Mouse (Mus musculus) lung, postnatal 0 days (tissue): ENCODE data around the gene Nudt19. TPM values are rescaled to one million over a fixed set of nuclear protein-coding genes. Genes with fewer than 3 reads are reported as not detected.

Experiments used
- ATAC-seq: fragments of 200-750 bp; cut with Nextera tagmentation; 2 replicates; pipeline ENCODE4 v1.8.0; 2017; ENCODE audit warnings: moderate library complexity
- DNase-seq: peaks from one replicate; pipeline ENCODE4 v3.0.0-alpha.2; 2016; ENCODE audit warnings: low spot score
- H3K27ac ChIP-seq: fragments of 300-500 bp; sonication (generic); 2 replicates; pipeline ENCODE4 v1.5.1; 2014; ENCODE audit warnings: antibody characterized with exemption, mild to moderate bottlenecking, low read length, mixed read lengths
- H3K27me3 ChIP-seq: fragments of 300-500 bp; sonication (generic); replicated peaks from 2 replicates; pipeline ENCODE4 v1.6.1; 2014; ENCODE audit warnings: low read length, mixed read lengths; ENCODE audit not compliant: insufficient read depth
- H3K36me3 ChIP-seq: fragments of 300-500 bp; sonication (generic); 2 replicates; pipeline ENCODE4 v1.6.1; 2014; ENCODE audit warnings: low read length, mixed read lengths; ENCODE audit not compliant: insufficient read depth
- H3K4me1 ChIP-seq: fragments of 300-500 bp; sonication (generic); 2 replicates; pipeline ENCODE4 v1.6.1; 2014; ENCODE audit warnings: antibody characterized with exemption, low read depth, low read length, mixed read lengths; ENCODE audit not compliant: insufficient read depth
- H3K4me2 ChIP-seq: fragments of 300-500 bp; sonication (generic); replicated peaks from 2 replicates; pipeline ENCODE4 v1.6.1; 2014; ENCODE audit warnings: low read depth, mild to moderate bottlenecking, low read length, moderate library complexity, mixed read lengths
- H3K4me3 ChIP-seq: fragments of 300-500 bp; sonication (generic); 2 replicates; pipeline ENCODE4 v1.5.1; 2014; ENCODE audit warnings: low read depth, low read length
- H3K9ac ChIP-seq: fragments of 300-500 bp; sonication (generic); replicated peaks from 2 replicates; pipeline ENCODE4 v1.6.1; 2014; ENCODE audit warnings: low read depth, mild to moderate bottlenecking
- H3K9me3 ChIP-seq: fragments of 300-500 bp; sonication (generic); 2 replicates; pipeline ENCODE4 v1.6.1; 2016; ENCODE audit warnings: low read length, mixed read lengths
- CTCF ChIP-seq: IDR thresholded peaks from 2 replicates; pipeline ENCODE4 v1.5.1; 2016; ENCODE audit warnings: antibody characterized with exemption, mild to moderate bottlenecking
- EP300 ChIP-seq: IDR thresholded peaks from 2 replicates; pipeline ENCODE4 v1.6.1; 2016; ENCODE audit warnings: antibody characterized with exemption, mild to moderate bottlenecking, control low read depth
- WGBS: fragments of 180-500 bp; shearing (Covaris S2); extraction: QIAGEN DNeasy Blood & Tissue Kit; methylation state at CpG from one replicate; pipeline ENCODE4 v1.1.7; 2014; 5-methylcytosine and 5-hydroxymethylcytosine counted together
- polyA plus RNA-seq: library from polyadenylated mRNA; unstranded; fragments of >200 nt; fragmentation: Nextera tagmentation; extraction: Ambion mirVana; gene quantifications from 2 replicates; pipeline ENCODE4 v1.2.1, GENCODE M21; 2015

Nudt19 gene
- polyA plus RNA-seq, 1 experiment from 2014 or later = 30.5 TPM

- Histone ChIP-seq H3K4me2 (no peak overlapping the region), H3K9ac (no peak overlapping the region), H3K27me3 (no peaks in the 10 kb centered on the region), H3K27ac (no peak overlapping the region), H3K4me1 (no peaks in the 10 kb centered on the region), H3K9me3 (no peaks in the 10 kb centered on the region), H3K36me3 (no peaks in the 10 kb centered on the region), H3K4me3 (no peak overlapping the region)
- WGBS = 61% methylated on average over 2 of the region's 2 CpGs
- no peak for DNase-seq
- TF ChIP-seq CTCF = no peak
- TF ChIP-seq EP300 = no peak
- ATAC-seq = no peak
Measured at GRCm38 (mm10) chr7:35526795-35527194, 29.3 kb downstream of the Nudt19 start.

GRCm38 (mm10) chr7:35501995-35502394 is 54.1 kb downstream of the Nudt19 start:
- ATAC-seq = no peak
- H3K27me3 ChIP-seq = no peaks in the 10 kb centered on the region
- whole genome bisulfite sequencing = 19% methylated on average over 4 of the region's 4 CpGs
- no peaks in the 10 kb centered on the region for H3K4me1 ChIP-seq
- H3K4me3 ChIP-seq = no peak overlapping the region
- no peak overlapping the region for H3K4me2 ChIP-seq
- TF ChIP-seq CTCF = peak; percentile 39
- TF ChIP-seq EP300 = no peak
- no peak overlapping the region for H3K9ac ChIP-seq
- H3K9me3 ChIP-seq = no peaks in the 10 kb centered on the region
- H3K27ac ChIP-seq = no peak overlapping the region
- H3K36me3 ChIP-seq = no peaks in the 10 kb centered on the region
- DNase-seq = no peak

GRCm38 (mm10) chr7:35497516-35497915 is 58.6 kb downstream of the Nudt19 start:
- no peaks in the 10 kb centered on the region for H3K9me3 ChIP-seq
- 99% methylated on average over 2 of the region's 2 CpGs for WGBS
- TF ChIP-seq EP300 (no peak), CTCF (no peak)
- no peak overlapping the region for H3K4me2 ChIP-seq
- no peak overlapping the region for H3K27ac ChIP-seq
- H3K27me3 ChIP-seq = no peaks in the 10 kb centered on the region
- no peaks in the 10 kb centered on the region for H3K36me3 ChIP-seq
- ATAC-seq = no peak
- no peak overlapping the region for H3K4me3 ChIP-seq
- no peak overlapping the region for H3K9ac ChIP-seq
- no peaks in the 10 kb centered on the region for H3K4me1 ChIP-seq
- DNase-seq = no peak

Other genes with a start within 250 kb of the Nudt19 start
- 12.9 and 13.6 TPM in 2 replicates for gene Gpatch1, start 237.9 kb downstream of the Nudt19 start, polyA plus RNA-seq
- 4.6 and 5.5 TPM in 2 replicates for gene Rhpn2, start 222.1 kb downstream of the Nudt19 start, polyA plus RNA-seq
- 10.5 and 11.1 TPM in 2 replicates for gene Faap24, start 159.5 kb downstream of the Nudt19 start, polyA plus RNA-seq
- gene Cep89, start 159.3 kb downstream of the Nudt19 start, polyA plus RNA-seq = 10.7 and 14.3 TPM in 2 replicates
- 0.10 and 0.16 TPM in 2 replicates for gene Slc7a9, start 107.5 kb downstream of the Nudt19 start, polyA plus RNA-seq
- 0.12 TPM in 1 of 2 replicates, not detected in the other for gene Tdrd12, start 18.6 kb downstream of the Nudt19 start, polyA plus RNA-seq
- gene Rgs9bp, start 29.3 kb upstream of the Nudt19 start, polyA plus RNA-seq = 0.02 and 0.04 TPM in 2 replicates
- 12.7 and 16.7 TPM in 2 replicates for gene Ankrd27, start 29.9 kb upstream of the Nudt19 start, polyA plus RNA-seq
- gene Pdcd5, start 91.2 kb upstream of the Nudt19 start, polyA plus RNA-seq = 160 and 169 TPM in 2 replicates
- 14.3 and 16.2 TPM in 2 replicates for gene Dpy19l3, start 198.2 kb upstream of the Nudt19 start, polyA plus RNA-seq
- gene Zfp507, start 246.7 kb upstream of the Nudt19 start, polyA plus RNA-seq = 6.9 and 10.1 TPM in 2 replicates